Mouse (Mus musculus) CH12.LX (cell line): ENCODE measurements around the gene Amn1.

ENCODE experiments used
- CTCF ChIP-seq, 2 experiments: IDR thresholded peaks in 1 of 2; conservative IDR thresholded peaks in 1 of 2; 2 replicates each; pipeline ENCODE4 v1.5.1; 2011 to 2012; ENCODE audit warnings: low read depth in 2 of 2, low read length in 2 of 2, improper control_type of control experiment in 1 of 2, inconsistent platforms in 1 of 2, mild to moderate bottlenecking in 1 of 2, moderate library complexity in 1 of 2
- E2F4 ChIP-seq: IDR thresholded peaks from 2 replicates; pipeline ENCODE4 v1.6.1; 2011; ENCODE audit warnings: low read depth, low read length, improper control_type of control experiment; ENCODE audit not compliant: insufficient replicate concordance
- EP300 ChIP-seq: IDR thresholded peaks from 2 replicates; pipeline ENCODE4 v1.6.1; 2011; ENCODE audit warnings: low read length, improper control_type of control experiment
- ETS1 ChIP-seq: conservative IDR thresholded peaks from 2 replicates; pipeline ENCODE4 v1.6.1; 2012; ENCODE audit warnings: low read depth, mild to moderate bottlenecking, inconsistent platforms, low read length, improper control_type of control experiment, moderate library complexity
- HCFC1 ChIP-seq: IDR thresholded peaks from 2 replicates; pipeline ENCODE4 v1.6.1; 2012; ENCODE audit warnings: low read depth, mild to moderate bottlenecking, inconsistent platforms, low read length, improper control_type of control experiment
- MAZ ChIP-seq: IDR thresholded peaks from 2 replicates; pipeline ENCODE4 v1.6.1; 2012; ENCODE audit warnings: low read depth, mild to moderate bottlenecking, inconsistent platforms, low read length, improper control_type of control experiment, moderate library complexity
- MEF2A ChIP-seq: IDR thresholded peaks from 2 replicates; pipeline ENCODE4 v1.6.1; 2014; ENCODE audit warnings: low read depth, mild to moderate bottlenecking, inconsistent platforms, low read length, improper control_type of control experiment, borderline replicate concordance
- NELFE ChIP-seq: IDR thresholded peaks from 2 replicates; pipeline ENCODE4 v1.6.1; 2011; ENCODE audit warnings: low read depth, low read length, improper control_type of control experiment
- POLR2A ChIP-seq: IDR thresholded peaks from 2 replicates; pipeline ENCODE4 v1.6.1; 2011; ENCODE audit warnings: low read depth, mild to moderate bottlenecking, improper control_type of control experiment, low read length
- RCOR1 ChIP-seq: conservative IDR thresholded peaks from 2 replicates; pipeline ENCODE4 v1.6.1; 2012; ENCODE audit warnings: low read depth, mild to moderate bottlenecking, inconsistent platforms, low read length, improper control_type of control experiment
- SMC3 ChIP-seq: IDR thresholded peaks from 2 replicates; pipeline ENCODE4 v1.6.1; 2011; ENCODE audit warnings: low read depth, low read length, improper control_type of control experiment
- TBP ChIP-seq: conservative IDR thresholded peaks from 2 replicates; pipeline ENCODE4 v1.6.1; 2011; ENCODE audit warnings: low read depth, low read length, improper control_type of control experiment
- TCF12 ChIP-seq: IDR thresholded peaks from 2 replicates; pipeline ENCODE4 v1.6.1; 2014; ENCODE audit warnings: low read depth, mild to moderate bottlenecking, inconsistent platforms, low read length, improper control_type of control experiment
- UBTF ChIP-seq: IDR thresholded peaks from 2 replicates; pipeline ENCODE4 v1.6.1; 2012; ENCODE audit warnings: low read depth, mild to moderate bottlenecking, inconsistent platforms, low read length, improper control_type of control experiment, moderate library complexity

GRCm38 (mm10) chr6:149153473-149154115 is 34.9 kb downstream of the Amn1 start:
- TF ChIP-seq POLR2A (no peak), HCFC1 (no peak), CTCF (conservative IDR thresholded peaks at IDR 0.05 in 1 of 2, IDR thresholded peaks at IDR 0.05 in 1 of 2; ENCODE audit: low read depth in 2 of 2, low read length in 2 of 2) (no peak), TBP (no peak), ETS1 (no peak), EP300 (no peak), MAZ (no peak), UBTF (no peak), E2F4 (no peak), NELFE (no peak), SMC3 (no peak), RCOR1 (no peak), MEF2A (no peak), TCF12 (no peak)
